Mouse (Mus musculus): ENCODE data around the gene Ly6f. TPM values are rescaled to one million over a fixed set of nuclear protein-coding genes. Genes with fewer than 3 reads are reported as not detected.

The Ly6f gene
- polyA plus RNA-seq, 1 experiment from 2014 or later: not detected

DNA sequence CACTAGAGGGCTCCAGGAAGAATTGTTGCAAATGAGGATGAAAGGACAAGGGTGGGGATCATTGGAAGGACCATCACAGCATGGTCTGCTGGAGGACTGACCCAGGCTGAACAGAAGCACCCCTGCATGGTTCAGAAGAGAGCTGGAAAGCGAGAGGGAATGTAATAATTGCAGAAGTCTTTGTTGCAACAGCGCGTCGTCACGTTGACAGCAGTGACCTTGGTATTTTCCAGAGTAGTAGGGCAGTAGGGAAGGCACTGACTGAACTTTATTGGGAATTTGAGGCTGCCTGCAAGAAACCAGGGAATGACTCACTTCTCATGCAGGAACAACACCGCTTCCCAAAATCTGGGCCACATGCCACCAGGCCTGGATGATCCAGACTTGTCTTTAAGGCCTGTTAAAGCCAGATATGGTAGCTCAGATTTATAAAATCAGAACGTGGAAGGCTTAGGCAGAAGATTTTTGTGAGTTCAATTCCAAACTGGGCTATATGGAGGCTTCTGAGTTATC, 25.7 kb downstream of the Ly6f start:
- Histone ChIP-seq H3K27me3 (replicated peaks; ENCODE audit: control insufficient read depth, insufficient read depth, low read length) (no peaks in the 10 kb centered on the region), H3K4me1 (replicated peaks; ENCODE audit: control insufficient read depth, insufficient read depth, low read length) (no peaks in the 10 kb centered on the region), H3K4me3 (ENCODE audit: low read depth, low read length) (no peak overlapping the region), H3K36me3 (ENCODE audit: control insufficient read depth, insufficient read depth, low read length) (no peaks in the 10 kb centered on the region), H3K9me3 (ENCODE audit: control insufficient read depth, low read length) (no peaks in the 10 kb centered on the region), H3K27ac (ENCODE audit: low read depth) (no peak overlapping the region), H3K4me2 (ENCODE audit: low read length) (no peak overlapping the region), H3K9ac (ENCODE audit: low read length) (no peak overlapping the region)
- DNase-seq (ENCODE audit: low spot score) (no peak), ATAC-seq (replicated peaks; ENCODE audit: low FRiP score, low TSS enrichment, low read depth) (no peak)
- WGBS: 84% methylated on average over 7 of the region's 7 CpGs

DNA sequence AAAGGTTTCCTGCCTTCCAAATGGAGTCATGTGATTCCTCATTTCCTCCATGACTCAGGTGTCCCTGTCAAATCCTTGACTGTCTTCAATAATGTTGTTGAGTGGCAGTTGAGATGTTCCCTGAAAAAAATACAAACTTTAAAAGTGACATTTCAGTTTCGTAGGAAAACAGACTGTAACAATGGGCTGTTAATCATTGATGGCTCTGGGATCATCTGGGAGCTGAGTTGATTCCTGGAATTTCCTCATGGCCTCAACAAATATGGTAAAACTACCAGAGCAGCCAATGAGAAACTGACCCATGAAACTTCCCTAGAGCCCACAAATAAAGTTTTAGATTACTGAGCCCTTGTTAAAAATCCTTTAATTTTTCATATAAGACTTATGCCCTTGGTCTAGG, 37.9 kb downstream of the Ly6f start:
- ATAC-seq (replicated peaks; ENCODE audit: low FRiP score, low TSS enrichment, low read depth): no peak
- 42% methylated on average over 1 of the region's 1 CpGs for WGBS

DNA sequence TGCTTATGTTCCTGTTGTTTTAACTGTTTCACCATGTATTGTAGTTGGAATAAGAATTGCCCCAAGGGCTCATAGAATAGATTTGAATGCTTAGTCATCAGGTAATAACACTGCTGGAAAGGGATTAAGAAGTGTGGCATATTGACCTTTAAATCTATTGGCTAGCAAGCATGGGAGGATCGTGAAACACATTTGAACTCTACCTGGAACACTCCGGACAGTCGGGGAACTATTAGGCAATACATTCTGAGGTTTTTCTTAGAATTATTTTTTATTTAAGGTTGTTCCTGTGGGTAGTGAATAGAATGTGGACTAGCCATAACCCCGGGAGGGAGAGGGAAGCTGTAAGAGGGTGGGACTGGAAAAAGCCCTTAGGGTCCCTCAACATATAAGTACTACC, 41.0 kb downstream of the Ly6f start:
- Histone ChIP-seq H3K4me3 (ENCODE audit: low read depth, low read length) (no peak overlapping the region), H3K4me2 (ENCODE audit: low read length) (no peak overlapping the region), H3K36me3 (ENCODE audit: control insufficient read depth, insufficient read depth, low read length) (no peaks in the 10 kb centered on the region), H3K27ac (ENCODE audit: low read depth) (no peak overlapping the region), H3K4me1 (replicated peaks; ENCODE audit: control insufficient read depth, insufficient read depth, low read length) (no peaks in the 10 kb centered on the region), H3K9me3 (ENCODE audit: control insufficient read depth, low read length) (0 out of 2 replicates have a peak, but pooled peaks cover 3% of the 10 kb centered on the region), H3K27me3 (replicated peaks; ENCODE audit: control insufficient read depth, insufficient read depth, low read length) (no peaks in the 10 kb centered on the region), H3K9ac (ENCODE audit: low read length) (no peak overlapping the region)
- 93% methylated on average over 4 of the region's 4 CpGs for WGBS
- ATAC-seq (replicated peaks; ENCODE audit: low FRiP score, low TSS enrichment, low read depth): no peak
- DNase-seq (ENCODE audit: low spot score): no peak

More for the DNA sequence above, 37.9 kb downstream of the Ly6f start:
- H3K9me3 ChIP-seq (ENCODE audit: control insufficient read depth, low read length): 0 out of 2 replicates have a peak, but pooled peaks cover 3% of the 10 kb centered on the region
- H3K27me3 ChIP-seq (replicated peaks; ENCODE audit: control insufficient read depth, insufficient read depth, low read length): no peaks in the 10 kb centered on the region
- no peak overlapping the region for H3K4me2 ChIP-seq (ENCODE audit: low read length)
- no peak for DNase-seq (ENCODE audit: low spot score)
- H3K4me1 ChIP-seq (replicated peaks; ENCODE audit: control insufficient read depth, insufficient read depth, low read length): no peaks in the 10 kb centered on the region
- H3K9ac ChIP-seq (ENCODE audit: low read length): no peak overlapping the region
- no peaks in the 10 kb centered on the region for H3K36me3 ChIP-seq (ENCODE audit: control insufficient read depth, insufficient read depth, low read length)
- H3K4me3 ChIP-seq (ENCODE audit: low read depth, low read length): no peak overlapping the region
- H3K27ac ChIP-seq (ENCODE audit: low read depth): no peak overlapping the region

DNA sequence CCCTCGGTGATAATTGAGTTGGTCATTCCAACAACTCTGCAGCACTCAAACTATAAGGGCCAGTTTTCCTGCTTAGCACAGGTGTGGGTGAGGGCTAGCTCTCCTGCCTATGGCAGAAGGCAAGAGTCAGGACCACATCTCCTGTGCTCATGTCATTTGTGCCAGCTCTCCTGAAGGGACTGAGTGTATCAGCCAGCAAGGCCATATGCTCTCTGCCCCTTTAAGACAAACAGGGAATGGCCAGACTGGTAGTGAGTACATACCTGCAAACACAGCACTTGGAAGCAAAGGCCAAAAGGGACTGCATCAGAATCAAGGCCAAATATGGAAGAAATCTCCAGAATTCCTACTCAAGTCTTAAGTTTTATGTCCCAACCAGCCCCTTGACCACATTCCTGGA, 41.7 kb downstream of the Ly6f start:
- Histone ChIP-seq H3K9me3 (ENCODE audit: control insufficient read depth, low read length) (0 out of 2 replicates have a peak, but pooled peaks cover 3% of the 10 kb centered on the region), H3K4me2 (ENCODE audit: low read length) (no peak overlapping the region), H3K36me3 (ENCODE audit: control insufficient read depth, insufficient read depth, low read length) (no peaks in the 10 kb centered on the region), H3K4me3 (ENCODE audit: low read depth, low read length) (no peak overlapping the region), H3K27ac (ENCODE audit: low read depth) (no peak overlapping the region), H3K27me3 (replicated peaks; ENCODE audit: control insufficient read depth, insufficient read depth, low read length) (no peaks in the 10 kb centered on the region), H3K9ac (ENCODE audit: low read length) (no peak overlapping the region), H3K4me1 (replicated peaks; ENCODE audit: control insufficient read depth, insufficient read depth, low read length) (no peaks in the 10 kb centered on the region)
- ATAC-seq (replicated peaks; ENCODE audit: low FRiP score, low TSS enrichment, low read depth) (no peak), DNase-seq (ENCODE audit: low spot score) (no peak)
- 96% methylated on average over 1 of the region's 1 CpGs for WGBS

DNA sequence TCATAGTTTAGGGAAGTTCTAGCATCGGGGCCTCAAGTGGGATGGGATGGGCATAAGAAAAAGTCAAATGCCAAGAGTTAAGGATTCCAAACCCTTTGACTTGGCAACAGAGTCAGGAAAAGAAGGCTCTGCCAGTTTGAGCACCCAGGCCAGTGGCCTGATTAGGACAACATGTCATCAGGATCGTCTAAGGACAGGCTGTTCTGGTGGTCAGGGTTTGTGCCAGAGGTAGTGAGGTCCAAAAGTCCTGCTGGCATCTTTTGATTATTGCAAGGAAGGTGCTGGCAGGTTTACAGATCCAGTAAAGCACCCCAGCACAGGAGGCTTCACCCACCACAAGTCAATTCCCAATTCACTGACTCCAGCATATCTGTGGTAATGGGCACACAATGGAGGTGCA, 46.2 kb downstream of the Ly6f start:
- ATAC-seq (replicated peaks; ENCODE audit: low FRiP score, low TSS enrichment, low read depth) (no peak), DNase-seq (ENCODE audit: low spot score) (no peak)
- Histone ChIP-seq H3K27me3 (replicated peaks; ENCODE audit: control insufficient read depth, insufficient read depth, low read length) (no peaks in the 10 kb centered on the region), H3K9me3 (ENCODE audit: control insufficient read depth, low read length) (no peaks in the 10 kb centered on the region), H3K4me1 (replicated peaks; ENCODE audit: control insufficient read depth, insufficient read depth, low read length) (no peaks in the 10 kb centered on the region), H3K36me3 (ENCODE audit: control insufficient read depth, insufficient read depth, low read length) (no peaks in the 10 kb centered on the region), H3K4me2 (ENCODE audit: low read length) (no peak overlapping the region), H3K9ac (ENCODE audit: low read length) (no peak overlapping the region), H3K4me3 (ENCODE audit: low read depth, low read length) (no peak overlapping the region), H3K27ac (ENCODE audit: low read depth) (no peak overlapping the region)
- WGBS: 88% methylated on average over 2 of the region's 2 CpGs

DNA sequence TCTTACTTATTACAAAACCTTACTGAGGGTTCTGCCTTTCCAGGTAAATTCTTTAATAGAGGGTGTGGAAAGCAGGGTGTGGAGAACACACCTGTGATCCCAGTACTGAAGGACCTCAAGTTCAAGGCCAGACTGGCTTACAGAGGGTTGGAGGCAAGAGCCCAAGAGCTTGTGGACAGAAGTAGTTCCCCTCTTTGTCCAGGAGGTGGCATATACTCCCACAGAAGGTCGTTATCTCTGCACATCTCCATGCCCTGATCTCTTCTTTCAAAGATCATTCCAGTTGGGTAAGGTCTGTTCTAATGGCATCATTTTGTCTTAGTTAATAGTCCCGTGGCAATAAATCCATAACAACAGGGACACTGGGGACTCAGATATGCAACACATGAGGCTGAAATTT, 49.0 kb downstream of the Ly6f start:
- Histone ChIP-seq H3K27ac (ENCODE audit: low read depth) (no peak overlapping the region), H3K4me1 (replicated peaks; ENCODE audit: control insufficient read depth, insufficient read depth, low read length) (no peaks in the 10 kb centered on the region), H3K36me3 (ENCODE audit: control insufficient read depth, insufficient read depth, low read length) (no peaks in the 10 kb centered on the region), H3K4me2 (ENCODE audit: low read length) (no peak overlapping the region), H3K4me3 (ENCODE audit: low read depth, low read length) (no peak overlapping the region), H3K27me3 (replicated peaks; ENCODE audit: control insufficient read depth, insufficient read depth, low read length) (no peaks in the 10 kb centered on the region), H3K9me3 (ENCODE audit: control insufficient read depth, low read length) (0 out of 2 replicates have a peak, but pooled peaks cover 8% of the 10 kb centered on the region), H3K9ac (ENCODE audit: low read length) (no peak overlapping the region)
- DNase-seq (ENCODE audit: low spot score): no peak
- WGBS: 56% methylated on average over 2 of the region's 2 CpGs
- no peak for ATAC-seq (replicated peaks; ENCODE audit: low FRiP score, low TSS enrichment, low read depth)

DNA sequence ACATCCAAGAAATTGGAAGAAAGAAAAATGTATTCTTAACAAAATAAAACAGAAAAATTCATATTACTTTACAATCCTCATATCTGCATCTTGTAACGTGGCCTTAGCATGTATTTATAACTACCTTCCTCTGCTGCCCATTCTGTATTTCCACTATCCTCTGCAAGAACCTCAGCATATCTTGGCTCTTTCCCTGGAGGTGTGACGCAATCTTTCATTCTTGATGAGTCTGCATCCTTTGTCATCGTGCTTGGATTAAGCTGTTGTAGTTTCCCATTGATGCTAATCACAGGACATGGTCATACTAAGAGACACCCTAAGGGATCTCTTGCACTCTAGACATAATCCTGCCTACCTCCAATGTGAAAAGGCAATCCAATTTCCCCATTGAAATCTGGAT, 50.4 kb downstream of the Ly6f start:
- no peak overlapping the region for H3K9ac ChIP-seq (ENCODE audit: low read length)
- 82% methylated on average over 3 of the region's 3 CpGs for WGBS
- H3K36me3 ChIP-seq (ENCODE audit: control insufficient read depth, insufficient read depth, low read length): no peaks in the 10 kb centered on the region
- no peak for ATAC-seq (replicated peaks; ENCODE audit: low FRiP score, low TSS enrichment, low read depth)
- H3K4me1 ChIP-seq (replicated peaks; ENCODE audit: control insufficient read depth, insufficient read depth, low read length): no peaks in the 10 kb centered on the region
- 0 out of 2 replicates have a peak, but pooled peaks cover 10% of the 10 kb centered on the region for H3K9me3 ChIP-seq (ENCODE audit: control insufficient read depth, low read length)
- no peak overlapping the region for H3K27ac ChIP-seq (ENCODE audit: low read depth)
- no peaks in the 10 kb centered on the region for H3K27me3 ChIP-seq (replicated peaks; ENCODE audit: control insufficient read depth, insufficient read depth, low read length)
- no peak overlapping the region for H3K4me3 ChIP-seq (ENCODE audit: low read depth, low read length)
- no peak for DNase-seq (ENCODE audit: low spot score)
- no peak overlapping the region for H3K4me2 ChIP-seq (ENCODE audit: low read length)

DNA sequence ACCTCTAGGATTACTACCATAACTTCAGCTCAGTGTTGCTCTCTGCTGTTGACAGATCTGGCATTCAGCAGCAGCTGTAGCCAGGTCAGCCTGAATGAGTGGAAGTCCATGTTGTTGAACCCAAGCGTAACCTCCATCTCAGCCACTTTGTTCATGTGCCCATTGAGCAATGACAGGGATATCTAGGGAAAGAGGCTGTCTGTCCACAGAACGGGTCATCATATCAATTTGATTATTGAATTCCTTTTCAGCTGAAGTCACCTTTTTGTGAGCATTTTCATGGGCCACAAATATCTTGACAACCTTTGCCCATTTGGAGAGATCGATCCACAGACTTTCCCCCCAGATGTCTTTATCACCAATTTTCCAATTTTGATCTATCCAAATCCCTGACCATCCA, 51.9 kb downstream of the Ly6f start:
- WGBS: 87% methylated on average over 3 of the region's 3 CpGs
- ATAC-seq (replicated peaks; ENCODE audit: low FRiP score, low TSS enrichment, low read depth): no peak
- 0 out of 2 replicates have a peak, but pooled peaks cover 10% of the 10 kb centered on the region for H3K9me3 ChIP-seq (ENCODE audit: control insufficient read depth, low read length)
- no peak overlapping the region for H3K27ac ChIP-seq (ENCODE audit: low read depth)
- H3K4me1 ChIP-seq (replicated peaks; ENCODE audit: control insufficient read depth, insufficient read depth, low read length): no peaks in the 10 kb centered on the region
- no peak for DNase-seq (ENCODE audit: low spot score)
- no peaks in the 10 kb centered on the region for H3K27me3 ChIP-seq (replicated peaks; ENCODE audit: control insufficient read depth, insufficient read depth, low read length)
- H3K4me3 ChIP-seq (ENCODE audit: low read depth, low read length): no peak overlapping the region
- H3K36me3 ChIP-seq (ENCODE audit: control insufficient read depth, insufficient read depth, low read length): no peaks in the 10 kb centered on the region
- H3K4me2 ChIP-seq (ENCODE audit: low read length): no peak overlapping the region
- H3K9ac ChIP-seq (ENCODE audit: low read length): no peak overlapping the region

All from intestine, embryonic 14.5 days (tissue).